Mouse (Mus musculus): ENCODE measurements around the gene Osbpl8. TPM values are rescaled to one million over a fixed set of nuclear protein-coding genes. Genes with fewer than 3 reads are reported as not detected.

Osbpl8 gene
- total and polyA plus RNA-seq, 3 experiments: 12.9 to 26.4 (median 23.4) TPM

DNA sequence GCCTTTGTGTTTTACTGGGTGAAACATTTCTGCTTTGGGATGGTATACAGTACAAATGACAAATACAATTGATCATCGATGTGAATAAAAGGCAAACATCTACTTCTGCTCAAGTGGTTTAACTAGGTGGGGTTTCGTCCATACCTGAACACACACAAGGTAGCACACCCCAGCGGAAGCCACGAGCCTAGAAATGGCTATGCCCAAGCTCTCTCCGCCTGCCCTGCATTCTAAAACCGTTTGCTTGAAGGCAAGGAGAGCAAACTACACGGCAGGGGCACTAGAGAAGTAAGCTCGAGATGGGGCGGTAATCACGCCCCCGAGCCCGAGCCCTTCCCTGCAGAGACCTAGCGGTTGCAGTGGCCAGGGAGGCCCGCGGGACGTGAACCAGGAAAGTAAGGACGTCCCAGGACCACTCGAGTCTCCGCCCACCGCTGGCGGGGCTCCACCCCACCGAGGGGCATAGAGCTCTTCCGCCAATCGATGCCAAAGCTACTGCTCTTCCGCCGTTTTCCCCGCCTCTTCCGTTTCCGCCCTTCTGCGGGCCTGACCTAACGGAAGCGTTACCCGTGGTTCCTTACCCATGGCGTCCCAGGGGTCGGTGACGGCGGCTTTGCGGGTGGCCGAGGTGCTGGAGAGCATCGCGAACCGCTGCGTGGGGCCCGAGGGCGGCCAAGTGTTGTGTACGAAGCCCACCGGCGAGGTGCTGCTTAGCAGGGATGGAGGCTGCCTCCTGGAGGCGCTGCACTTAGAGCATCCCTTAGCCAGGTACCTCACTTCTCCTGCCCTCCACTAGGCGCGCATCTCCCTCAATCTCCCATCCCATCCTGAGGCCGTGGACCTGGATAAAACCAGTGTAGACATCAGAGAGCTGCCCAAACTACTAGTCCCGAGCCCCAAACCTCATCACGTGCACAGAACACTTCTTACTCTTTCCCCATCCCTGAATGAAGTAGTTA is 133.9 kb downstream of the Osbpl8 start, which contains the start of gene Bbs10 (continued):
- TF ChIP-seq SIN3A (IDR thresholded peaks at IDR 0.05; ENCODE audit: low read length) (peak; percentile 84), PAX5 (IDR thresholded peaks at IDR 0.05; ENCODE audit: low read length) (no peak), GABPA (IDR thresholded peaks at IDR 0.05; ENCODE audit: insufficient replicate concordance, low read depth, low read length) (no peak; the same call in 1 of the 2 replicates), JUND (conservative IDR thresholded peaks at IDR 0.05; ENCODE audit: low read depth, low read length) (no peak; the same call in 1 of the 2 replicates), E2F4 (IDR thresholded peaks at IDR 0.05; ENCODE audit: insufficient replicate concordance, low read depth, low read length) (0 out of 2 replicates have a peak, but pooled peaks have one; percentile 14), TBP (conservative IDR thresholded peaks at IDR 0.05; ENCODE audit: low read depth, low read length) (0 out of 2 replicates have a peak, but pooled peaks have one; percentile 42), KAT2A (IDR thresholded peaks at IDR 0.05; ENCODE audit: insufficient replicate concordance, low read length) (peak; percentile 88; the same call in 1 of the 2 replicates), IRF4 (IDR thresholded peaks at IDR 0.05; ENCODE audit: low read depth, low read length) (0 out of 2 replicates have a peak, but pooled peaks have one; percentile 70), CHD1 (IDR thresholded peaks at IDR 0.05; ENCODE audit: low read depth, low read length) (no peak; the same call in 1 of the 2 replicates), MAZ (IDR thresholded peaks at IDR 0.05; ENCODE audit: low read depth, low read length) (no peak; the same call in 1 of the 2 replicates), ZNF384 (IDR thresholded peaks at IDR 0.05; ENCODE audit: low read depth, low read length) (no peak), USF2 (conservative IDR thresholded peaks at IDR 0.05; ENCODE audit: low read depth, low read length) (no peak), JUN (IDR thresholded peaks at IDR 0.05; ENCODE audit: insufficient read depth, low read depth, low read length) (no peak), MXI1 (IDR thresholded peaks at IDR 0.05; ENCODE audit: low read depth, low read length) (peak; percentile 35; the same call in 1 of the 2 replicates), ZC3H11A (IDR thresholded peaks at IDR 0.05; ENCODE audit: low read depth, low read length) (no peak), SMC3 (IDR thresholded peaks at IDR 0.05; ENCODE audit: low read depth, low read length) (peak; percentile 46), HCFC1 (IDR thresholded peaks at IDR 0.05; ENCODE audit: low read depth, low read length) (peak; percentile 97), NELFE (IDR thresholded peaks at IDR 0.05; ENCODE audit: low read depth, low read length) (peak; percentile 92), ELF1 (IDR thresholded peaks at IDR 0.05; ENCODE audit: low read depth, low read length) (peak; percentile 98), ETS1 (conservative IDR thresholded peaks at IDR 0.05; ENCODE audit: low read depth, low read length) (no peak), EP300 (IDR thresholded peaks at IDR 0.05; ENCODE audit: low read length) (no peak)

DNA sequence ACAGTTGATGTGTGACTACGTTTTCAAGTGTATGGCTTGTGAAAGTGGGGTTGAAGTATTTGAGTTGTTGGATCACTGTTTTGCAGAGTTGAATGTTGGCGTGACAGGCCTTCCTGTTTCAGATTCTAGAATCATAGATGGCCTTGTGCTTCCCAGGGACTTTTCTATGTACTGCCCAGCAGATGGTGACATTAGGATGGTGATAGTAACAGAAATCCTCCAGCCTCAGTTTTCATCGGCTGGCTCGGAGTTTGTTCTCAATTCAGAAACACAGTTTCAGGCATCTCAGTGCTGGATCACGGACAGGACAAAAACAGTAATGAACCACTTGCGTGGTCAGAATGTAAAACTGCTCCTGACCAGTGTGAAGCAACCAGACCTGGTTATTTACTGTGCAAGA is 135.0 kb downstream of the Osbpl8 start:
- no peaks in the 10 kb centered on the region for H3K9me3 ChIP-seq (replicated peaks; ENCODE audit: low read length)
- peak; percentile 55 for DNase-seq (ENCODE audit: extremely low read depth)
- no peaks in the 10 kb centered on the region; the same call in 1 of the 2 replicates for H3K79me2 ChIP-seq (replicated peaks; ENCODE audit: control insufficient read depth, extremely low read depth, insufficient read depth, poor library complexity, severe bottlenecking)
- in situ Hi-C loops (cut with MboI; ENCODE audit: low pct_ligation_motif_present, low pct_unique_long_range_greater_than_20kb, low sequenced_read_pairs) (no loop called here), dilution Hi-C loops (cut with MboI; ENCODE audit: extremely low pct_ligation_motif_present, extremely low pct_unique_long_range_greater_than_20kb, low sequenced_read_pairs) (no loop called here)
- H3K4me3 ChIP-seq (replicated peaks in 1 of 3; ENCODE audit: low read depth in 2 of 3, low read length in 2 of 3, poor library complexity in 1 of 3): peak overlapping the region in 2 of 3 experiments; percentile 72 to 76
- H3K9ac ChIP-seq (ENCODE audit: insufficient read depth, low read depth): peak overlapping the region; percentile 86
- H3K27ac ChIP-seq (ENCODE audit: insufficient read depth, low read depth): no peak overlapping the region
- peaks cover 0 to 18% of the 10 kb centered on the region in 2 experiments for H3K36me3 ChIP-seq (replicated peaks in 1 of 2; ENCODE audit: control insufficient read depth in 1 of 2, insufficient read depth in 1 of 2, low read length in 1 of 2)
- peaks cover 0 to 23% of the 10 kb centered on the region in 2 experiments; a peak in 2 of 4 replicates for H3K4me1 ChIP-seq (ENCODE audit: control insufficient read depth in 1 of 2, insufficient read depth in 2 of 2)
- TF ChIP-seq ETS1 (conservative IDR thresholded peaks at IDR 0.05; ENCODE audit: low read depth, low read length) (no peak), KAT2A (IDR thresholded peaks at IDR 0.05; ENCODE audit: insufficient replicate concordance, low read length) (no peak), CTCF (conservative IDR thresholded peaks at IDR 0.05 in 1 of 2, IDR thresholded peaks at IDR 0.05 in 1 of 2; ENCODE audit: low read depth in 2 of 2, low read length in 2 of 2) (peak; percentile 5 to 51; a peak in 2 of 4 replicates), RAD21 (IDR thresholded peaks at IDR 0.05; ENCODE audit: low read depth, low read length) (peak; percentile 62), JUN (IDR thresholded peaks at IDR 0.05; ENCODE audit: insufficient read depth, low read depth, low read length) (no peak), MAFK (IDR thresholded peaks at IDR 0.05; ENCODE audit: insufficient replicate concordance, low read length) (no peak), GABPA (IDR thresholded peaks at IDR 0.05; ENCODE audit: insufficient replicate concordance, low read depth, low read length) (no peak), JUND (conservative IDR thresholded peaks at IDR 0.05; ENCODE audit: low read depth, low read length) (no peak), SMC3 (IDR thresholded peaks at IDR 0.05; ENCODE audit: low read depth, low read length) (peak; percentile 46), MEF2A (IDR thresholded peaks at IDR 0.05; ENCODE audit: borderline replicate concordance, low read depth, low read length) (no peak), ZC3H11A (IDR thresholded peaks at IDR 0.05; ENCODE audit: low read depth, low read length) (no peak)
- H3K4me2 ChIP-seq (ENCODE audit: insufficient read depth, low read depth, poor library complexity, severe bottlenecking): peak overlapping the region; percentile 94
- H3K27me3 ChIP-seq (replicated peaks): no peaks in the 10 kb centered on the region

Data from CH12.LX (cell line).